Mouse (Mus musculus): Measurements from ENCODE around the gene E430018J23Rik. TPM values are rescaled to one million over a fixed set of nuclear protein-coding genes. Genes with fewer than 3 reads are reported as not detected.
"Not testable (repeated sequence)": the region's sequence is repeated elsewhere in the genome, so short reads cannot be mapped to it uniquely, and the experiment has no call there.

Gene E430018J23Rik
- polyA plus RNA-seq, 1 experiment from 2014 or later: 4.6 TPM

DNA sequence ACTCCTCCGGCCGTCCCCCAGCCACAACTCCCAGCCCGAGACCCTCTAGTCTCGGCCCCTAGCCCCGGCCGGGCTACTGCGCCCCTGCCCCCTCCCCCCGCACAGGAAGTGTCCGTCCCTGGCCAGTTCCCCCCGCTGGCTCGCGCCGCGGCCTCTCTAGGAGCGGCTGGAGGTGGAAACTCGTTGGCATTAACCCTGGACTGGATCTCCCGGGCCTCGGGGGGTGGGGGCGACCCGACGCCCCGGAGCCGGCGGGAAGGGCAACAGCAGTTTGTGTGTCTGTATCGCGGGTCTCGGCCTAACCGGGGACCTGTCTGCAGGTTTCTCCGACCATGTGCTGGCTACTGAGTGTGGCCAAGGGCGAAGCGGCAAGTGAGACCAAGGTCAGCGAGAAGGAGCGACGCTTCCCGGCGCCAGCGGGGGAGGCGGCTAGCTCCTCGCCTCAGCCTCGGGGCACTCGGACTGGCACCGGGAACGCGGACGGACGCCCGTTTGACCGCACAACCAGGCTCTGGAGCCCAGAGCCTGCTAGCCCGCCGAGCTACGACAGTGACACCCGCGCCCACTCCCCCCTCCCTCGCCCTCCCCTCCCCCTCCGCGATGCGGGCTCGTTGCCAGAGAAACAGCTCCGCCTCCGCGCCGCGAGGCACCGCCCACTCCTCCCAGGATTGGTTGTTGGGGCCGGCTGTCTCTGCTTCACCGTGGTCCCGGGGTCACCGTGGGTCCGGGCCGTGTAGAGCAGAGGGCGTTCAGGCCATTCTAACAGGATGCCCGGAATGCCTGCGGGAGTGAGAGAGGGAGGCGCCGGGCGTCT is 47.7 kb downstream of the E430018J23Rik start, which contains the start of gene Zfp768:
Gene Zfp768, minus strand, starts transcription at position 78 of the 814 bp plus-strand sequence.
- WGBS: under 1% methylated on average over 66 of the region's 76 CpGs
- Histone ChIP-seq H3K27me3 (ENCODE audit: control insufficient read depth, insufficient read depth, low read length) (no peaks in the 10 kb centered on the region), H3K4me2 (ENCODE audit: low read length) (peak within 1 kb of the TSS; percentile 80), H3K9me3 (ENCODE audit: control insufficient read depth, low read length) (no peaks in the 10 kb centered on the region), H3K4me3 (ENCODE audit: control insufficient read depth in 1 of 2, insufficient read depth in 1 of 2, low read depth in 1 of 2, low read length in 2 of 2) (peak within 1 kb of the TSS; percentile 90 to 92), H3K27ac (replicated peaks in 1 of 2; ENCODE audit: control insufficient read depth in 1 of 2, insufficient read depth in 1 of 2, low read depth in 2 of 2, low read length in 2 of 2) (peak within 1 kb of the TSS; percentile 88 to 99), H3K36me3 (ENCODE audit: control insufficient read depth, insufficient read depth, low read length) (peaks cover 29% of the 10 kb centered on the region), H3K4me1 (ENCODE audit: control insufficient read depth in 2 of 2, insufficient read depth in 2 of 2, low read length in 2 of 2) (peaks cover 14 to 26% of the 10 kb centered on the region in 2 experiments), H3K9ac (ENCODE audit: low read length) (peak within 1 kb of the TSS; percentile 95)
- peak; percentile 91 for ATAC-seq (ENCODE audit: insufficient number of reproducible peaks, insufficient read depth, low FRiP score, low read depth)

DNA sequence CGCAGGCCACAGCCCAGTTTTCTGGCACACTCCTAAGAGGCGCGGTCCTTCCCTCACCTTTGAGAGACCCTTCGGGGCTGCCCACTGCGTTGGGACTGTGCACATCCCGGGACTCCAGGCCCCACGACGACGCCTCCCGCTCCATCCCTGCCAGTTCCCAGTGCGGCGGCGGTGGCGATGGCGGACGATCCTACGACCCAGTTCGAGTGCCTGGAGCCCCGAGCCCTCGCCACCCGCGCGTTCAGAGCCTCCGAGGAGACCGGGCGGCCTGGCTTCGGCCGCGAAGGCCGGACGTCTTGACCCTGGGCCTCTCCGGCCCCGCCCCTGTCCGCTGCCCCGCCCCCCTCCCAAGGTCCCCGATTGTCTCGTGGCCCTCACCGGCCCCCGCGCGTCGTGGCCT is 48.3 kb downstream of the E430018J23Rik start:
- H3K9ac ChIP-seq (ENCODE audit: low read length): peak overlapping the region; percentile 95
- H3K4me3 ChIP-seq (ENCODE audit: control insufficient read depth in 1 of 2, insufficient read depth in 1 of 2, low read depth in 1 of 2, low read length in 2 of 2): peak overlapping the region; percentile 90 to 92
- peak overlapping the region; percentile 80 for H3K4me2 ChIP-seq (ENCODE audit: low read length)
- 0% methylated on average over 41 of the region's 42 CpGs for WGBS
- peak; percentile 13; the same call in 1 of the 2 replicates for ATAC-seq (ENCODE audit: insufficient number of reproducible peaks, insufficient read depth, low FRiP score, low read depth)
- H3K9me3 ChIP-seq (ENCODE audit: control insufficient read depth, low read length): no peaks in the 10 kb centered on the region
- H3K27ac ChIP-seq (replicated peaks in 1 of 2; ENCODE audit: control insufficient read depth in 1 of 2, insufficient read depth in 1 of 2, low read depth in 2 of 2, low read length in 2 of 2): peak overlapping the region; percentile 74 to 99
- peaks cover 29% of the 10 kb centered on the region for H3K36me3 ChIP-seq (ENCODE audit: control insufficient read depth, insufficient read depth, low read length)
- H3K27me3 ChIP-seq (ENCODE audit: control insufficient read depth, insufficient read depth, low read length): no peaks in the 10 kb centered on the region
- H3K4me1 ChIP-seq (ENCODE audit: control insufficient read depth in 2 of 2, insufficient read depth in 2 of 2, low read length in 2 of 2): peaks cover 14 to 26% of the 10 kb centered on the region in 2 experiments

DNA sequence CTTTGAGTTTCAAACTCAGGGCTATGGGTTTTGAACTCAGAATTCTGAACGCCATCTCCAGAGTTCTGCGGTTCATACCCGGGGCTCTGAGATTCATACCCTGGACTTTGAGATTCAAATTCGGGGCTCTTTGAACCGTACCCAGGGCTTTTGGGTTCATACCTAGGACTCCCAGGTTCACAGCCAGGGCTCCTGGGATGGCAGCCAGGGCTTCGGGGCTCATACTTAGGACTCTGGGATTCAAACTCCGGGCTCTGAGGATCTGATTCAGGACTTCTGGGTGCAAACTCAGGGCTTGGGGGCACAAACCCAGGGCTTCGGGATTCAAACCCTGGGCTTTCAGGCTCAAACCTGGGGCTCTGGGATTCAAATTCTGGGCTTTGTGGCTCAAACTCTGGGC is 49.1 kb downstream of the E430018J23Rik start:
- no peaks in the 10 kb centered on the region for H3K9me3 ChIP-seq (ENCODE audit: control insufficient read depth, low read length)
- peaks cover 14 to 26% of the 10 kb centered on the region in 2 experiments for H3K4me1 ChIP-seq (ENCODE audit: control insufficient read depth in 2 of 2, insufficient read depth in 2 of 2, low read length in 2 of 2)
- peak overlapping the region; percentile 90 to 92 for H3K4me3 ChIP-seq (ENCODE audit: control insufficient read depth in 1 of 2, insufficient read depth in 1 of 2, low read depth in 1 of 2, low read length in 2 of 2)
- no peak for ATAC-seq (ENCODE audit: insufficient number of reproducible peaks, insufficient read depth, low FRiP score, low read depth)
- WGBS: 88% methylated on average over 8 of the region's 8 CpGs
- H3K36me3 ChIP-seq (ENCODE audit: control insufficient read depth, insufficient read depth, low read length): peaks cover 29% of the 10 kb centered on the region
- H3K27me3 ChIP-seq (ENCODE audit: control insufficient read depth, insufficient read depth, low read length): no peaks in the 10 kb centered on the region
- peak overlapping the region; percentile 95 for H3K9ac ChIP-seq (ENCODE audit: low read length)
- H3K27ac ChIP-seq (replicated peaks in 1 of 2; ENCODE audit: control insufficient read depth in 1 of 2, insufficient read depth in 1 of 2, low read depth in 2 of 2, low read length in 2 of 2): no peak overlapping the region
- peak overlapping the region; percentile 80 for H3K4me2 ChIP-seq (ENCODE audit: low read length)

- no peaks in the 10 kb centered on the region for H3K27me3 ChIP-seq (ENCODE audit: control insufficient read depth, insufficient read depth, low read length)
- peaks cover 14 to 26% of the 10 kb centered on the region in 2 experiments for H3K4me1 ChIP-seq (ENCODE audit: control insufficient read depth in 2 of 2, insufficient read depth in 2 of 2, low read length in 2 of 2)
- H3K9ac ChIP-seq (ENCODE audit: low read length): no peak overlapping the region
- peaks cover 29% of the 10 kb centered on the region for H3K36me3 ChIP-seq (ENCODE audit: control insufficient read depth, insufficient read depth, low read length)
- ATAC-seq (ENCODE audit: insufficient number of reproducible peaks, insufficient read depth, low FRiP score, low read depth): no peak
- 90% methylated on average over 38 of the region's 38 CpGs for WGBS
- H3K4me3 ChIP-seq (ENCODE audit: control insufficient read depth in 1 of 2, insufficient read depth in 1 of 2, low read depth in 1 of 2, low read length in 2 of 2): no peak overlapping the region
- H3K9me3 ChIP-seq (ENCODE audit: control insufficient read depth, low read length): no peaks in the 10 kb centered on the region
- no peak overlapping the region for H3K27ac ChIP-seq (replicated peaks in 1 of 2; ENCODE audit: control insufficient read depth in 1 of 2, insufficient read depth in 1 of 2, low read depth in 2 of 2, low read length in 2 of 2)
- no peak overlapping the region for H3K4me2 ChIP-seq (ENCODE audit: low read length)
Observed at GRCm38 (mm10) chr7:127343351-127344019, 49.9 kb downstream of the E430018J23Rik start.

DNA sequence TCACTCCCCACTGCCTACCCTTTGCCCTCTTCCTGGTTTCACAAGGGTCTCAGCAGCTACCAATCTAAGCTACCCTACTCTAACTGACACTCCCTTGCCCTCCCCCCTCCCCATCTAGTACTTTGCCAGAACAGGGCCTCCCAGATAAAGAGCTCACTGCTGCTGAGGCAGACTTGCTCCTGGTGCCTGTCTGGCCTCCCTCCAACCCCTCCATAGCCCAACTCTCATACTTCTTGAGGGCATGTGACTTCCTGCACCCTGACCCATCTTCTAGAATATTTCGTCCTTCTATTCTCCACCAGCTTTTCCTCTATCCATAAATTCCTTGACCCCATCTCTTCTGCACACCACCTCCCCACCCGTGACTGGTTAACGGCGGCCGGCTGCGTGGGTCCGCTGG is 50.5 kb downstream of the E430018J23Rik start:
- Histone ChIP-seq H3K36me3 (ENCODE audit: control insufficient read depth, insufficient read depth, low read length) (peaks cover 29% of the 10 kb centered on the region), H3K9me3 (ENCODE audit: control insufficient read depth, low read length) (no peaks in the 10 kb centered on the region), H3K9ac (ENCODE audit: low read length) (no peak overlapping the region), H3K27ac (replicated peaks in 1 of 2; ENCODE audit: control insufficient read depth in 1 of 2, insufficient read depth in 1 of 2, low read depth in 2 of 2, low read length in 2 of 2) (no peak overlapping the region; a peak in 1 of 4 replicates), H3K4me1 (ENCODE audit: control insufficient read depth in 2 of 2, insufficient read depth in 2 of 2, low read length in 2 of 2) (peaks cover 14 to 26% of the 10 kb centered on the region in 2 experiments), H3K4me3 (ENCODE audit: control insufficient read depth in 1 of 2, insufficient read depth in 1 of 2, low read depth in 1 of 2, low read length in 2 of 2) (no peak overlapping the region), H3K4me2 (ENCODE audit: low read length) (no peak overlapping the region), H3K27me3 (ENCODE audit: control insufficient read depth, insufficient read depth, low read length) (no peaks in the 10 kb centered on the region)
- 86% methylated on average over 7 of the region's 7 CpGs for WGBS
- no peak for ATAC-seq (ENCODE audit: insufficient number of reproducible peaks, insufficient read depth, low FRiP score, low read depth)

DNA sequence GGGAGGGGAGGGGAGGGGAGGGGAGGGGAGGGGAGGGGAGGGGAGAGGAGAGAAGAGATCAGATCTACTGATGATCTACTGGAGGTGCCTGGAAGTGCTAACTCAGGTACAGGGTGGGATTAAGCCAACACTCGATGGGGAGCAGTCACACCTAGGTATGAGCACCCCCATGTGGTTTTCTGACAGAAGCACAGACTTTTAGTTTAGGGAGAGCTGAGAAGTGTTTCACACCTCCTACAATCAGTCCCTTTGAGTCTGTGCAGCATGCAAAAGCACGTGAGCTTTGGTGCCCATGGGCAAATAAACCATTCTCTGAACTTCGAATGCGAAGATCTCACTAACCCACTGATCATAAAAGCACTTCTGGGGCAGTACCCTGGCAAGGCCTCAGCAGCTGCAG is 51.1 kb downstream of the E430018J23Rik start:
- Histone ChIP-seq H3K9me3 (ENCODE audit: control insufficient read depth, low read length) (no peaks in the 10 kb centered on the region), H3K4me1 (ENCODE audit: control insufficient read depth in 2 of 2, insufficient read depth in 2 of 2, low read length in 2 of 2) (peaks cover 14 to 26% of the 10 kb centered on the region in 2 experiments), H3K4me2 (ENCODE audit: low read length) (no peak overlapping the region), H3K27ac (replicated peaks in 1 of 2; ENCODE audit: control insufficient read depth in 1 of 2, insufficient read depth in 1 of 2, low read depth in 2 of 2, low read length in 2 of 2) (no peak overlapping the region; a peak in 1 of 4 replicates), H3K9ac (ENCODE audit: low read length) (no peak overlapping the region), H3K27me3 (ENCODE audit: control insufficient read depth, insufficient read depth, low read length) (no peaks in the 10 kb centered on the region), H3K4me3 (ENCODE audit: control insufficient read depth in 1 of 2, insufficient read depth in 1 of 2, low read depth in 1 of 2, low read length in 2 of 2) (no peak overlapping the region), H3K36me3 (ENCODE audit: control insufficient read depth, insufficient read depth, low read length) (peaks cover 29% of the 10 kb centered on the region)
- WGBS: 51% methylated on average over 4 of the region's 4 CpGs
- no peak for ATAC-seq (ENCODE audit: insufficient number of reproducible peaks, insufficient read depth, low FRiP score, low read depth)

- H3K27ac ChIP-seq (replicated peaks in 1 of 2; ENCODE audit: control insufficient read depth in 1 of 2, insufficient read depth in 1 of 2, low read depth in 2 of 2, low read length in 2 of 2); ATAC-seq (ENCODE audit: insufficient number of reproducible peaks, insufficient read depth, low FRiP score, low read depth); H3K9ac ChIP-seq (ENCODE audit: low read length); H3K9me3 ChIP-seq (ENCODE audit: control insufficient read depth, low read length); H3K27me3 ChIP-seq (ENCODE audit: control insufficient read depth, insufficient read depth, low read length); H3K4me2 ChIP-seq (ENCODE audit: low read length); H3K4me3 ChIP-seq (ENCODE audit: control insufficient read depth in 1 of 2, insufficient read depth in 1 of 2, low read depth in 1 of 2, low read length in 2 of 2): not testable (repeated sequence)
- Histone ChIP-seq H3K36me3 (ENCODE audit: control insufficient read depth, insufficient read depth, low read length) (peaks cover 29% of the 10 kb centered on the region), H3K4me1 (ENCODE audit: control insufficient read depth in 2 of 2, insufficient read depth in 2 of 2, low read length in 2 of 2) (peaks cover 14 to 25% of the 10 kb centered on the region in 2 experiments)
- WGBS: 91% methylated on average over 5 of the region's 6 CpGs
Observed at GRCm38 (mm10) chr7:127341861-127342260, 51.6 kb downstream of the E430018J23Rik start.
